Mouse (Mus musculus): ENCODE results near the gene Kcnh8. TPM values are rescaled to one million over a fixed set of nuclear protein-coding genes. Genes with fewer than 3 reads are reported as not detected.

The Kcnh8 gene
- total and polyA plus RNA-seq, 2 experiments from 2014 or later = 2.6 to 6.1 TPM

DNA sequence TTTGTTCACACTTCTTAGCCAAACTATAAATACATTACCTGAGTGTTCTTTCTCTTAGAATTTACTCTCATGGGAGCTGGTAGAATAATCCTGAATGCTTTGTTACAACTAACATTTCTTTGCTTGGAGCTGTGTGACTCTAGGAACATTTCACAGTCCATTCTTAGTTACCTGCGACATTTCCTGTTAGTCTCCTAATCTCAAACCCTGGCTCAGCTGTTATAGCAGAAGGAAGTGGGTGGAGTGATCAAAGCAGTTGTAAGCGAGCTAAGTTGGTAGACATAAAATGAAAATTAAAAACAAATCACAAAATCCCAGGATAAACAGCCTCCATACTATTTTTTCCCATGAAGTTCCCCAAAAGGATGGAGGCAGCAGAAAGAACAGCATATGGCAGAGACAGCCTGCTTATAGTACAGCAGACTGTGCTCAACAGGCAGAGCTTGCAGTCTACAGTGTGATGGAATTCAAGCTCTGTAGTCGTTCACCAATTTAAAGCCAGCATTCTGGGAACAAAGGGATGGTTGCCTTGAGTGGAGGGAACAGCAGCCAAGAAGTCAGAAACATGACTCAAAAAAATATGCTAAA, 318.1 kb downstream of the Kcnh8 start:
- H3K4me2 ChIP-seq (ENCODE audit: low read depth, low read length) = no peak overlapping the region
- no peak overlapping the region for H3K4me3 ChIP-seq (ENCODE audit: low read length)
- DNase-seq (ENCODE audit: low spot score) = no peak
- no peaks in the 10 kb centered on the region for H3K4me1 ChIP-seq (ENCODE audit: insufficient read depth, low read length)
- no peak for TF ChIP-seq CTCF (IDR thresholded peaks at IDR 0.05; ENCODE audit: low read depth)
- H3K9ac ChIP-seq (replicated peaks; ENCODE audit: low read length) = no peak overlapping the region
- no peaks in the 10 kb centered on the region for H3K36me3 ChIP-seq (ENCODE audit: insufficient read depth, low read length)
- H3K9me3 ChIP-seq (ENCODE audit: low read length) = no peaks in the 10 kb centered on the region
- no peak overlapping the region for H3K27ac ChIP-seq
- no peaks in the 10 kb centered on the region for H3K27me3 ChIP-seq (ENCODE audit: insufficient read depth, low read length)
- ATAC-seq = no peak
- WGBS = 63% methylated on average over 3 of the region's 3 CpGs

GRCm38 (mm10) chr17:52943966-52944365, 341.5 kb downstream of the Kcnh8 start:
- H3K9ac ChIP-seq (replicated peaks; ENCODE audit: low read length) = no peak overlapping the region
- ATAC-seq (no peak), DNase-seq (ENCODE audit: low spot score) (no peak)
- no peaks in the 10 kb centered on the region for H3K36me3 ChIP-seq (ENCODE audit: insufficient read depth, low read length)
- H3K27me3 ChIP-seq (ENCODE audit: insufficient read depth, low read length) = no peaks in the 10 kb centered on the region
- no peak overlapping the region for H3K4me3 ChIP-seq (ENCODE audit: low read length)
- H3K9me3 ChIP-seq (ENCODE audit: low read length) = no peaks in the 10 kb centered on the region
- H3K4me1 ChIP-seq (ENCODE audit: insufficient read depth, low read length) = no peaks in the 10 kb centered on the region
- no peak overlapping the region for H3K27ac ChIP-seq
- no peak for TF ChIP-seq CTCF (IDR thresholded peaks at IDR 0.05; ENCODE audit: low read depth)
- H3K4me2 ChIP-seq (ENCODE audit: low read depth, low read length) = no peak overlapping the region

DNA sequence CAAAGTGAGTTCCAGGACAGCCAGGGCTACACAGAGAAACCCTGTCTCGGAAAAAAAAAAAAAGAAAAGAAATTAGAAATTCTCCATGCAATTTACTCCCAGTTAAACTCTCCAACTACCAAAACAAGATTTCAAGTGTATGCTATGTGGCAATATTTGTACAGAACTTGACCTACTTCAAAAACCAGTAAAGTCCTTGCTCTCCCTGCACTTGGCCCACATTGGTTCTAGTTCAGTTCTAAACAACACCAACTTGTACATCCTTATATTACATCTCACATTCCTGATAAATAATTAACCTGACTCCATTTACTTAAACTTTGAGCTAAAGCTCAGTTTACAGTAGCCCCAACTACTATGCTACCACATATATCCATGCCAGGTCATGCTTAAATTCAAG, 370.2 kb downstream of the Kcnh8 start:
- Histone ChIP-seq H3K9me3 (ENCODE audit: low read length) (no peaks in the 10 kb centered on the region), H3K36me3 (ENCODE audit: insufficient read depth, low read length) (no peaks in the 10 kb centered on the region), H3K4me1 (ENCODE audit: insufficient read depth, low read length) (no peaks in the 10 kb centered on the region), H3K27ac (no peak overlapping the region), H3K9ac (replicated peaks; ENCODE audit: low read length) (no peak overlapping the region), H3K4me2 (ENCODE audit: low read depth, low read length) (no peak overlapping the region), H3K4me3 (ENCODE audit: low read length) (no peak overlapping the region), H3K27me3 (ENCODE audit: insufficient read depth, low read length) (no peaks in the 10 kb centered on the region)
- TF ChIP-seq CTCF (IDR thresholded peaks at IDR 0.05; ENCODE audit: low read depth) = no peak
- DNase-seq (ENCODE audit: low spot score) = no peak
- 69% methylated on average over 1 of the region's 1 CpGs for WGBS
- no peak for ATAC-seq

GRCm38 (mm10) chr17:52980958-52981357, 378.4 kb downstream of the Kcnh8 start:
- H3K9ac ChIP-seq (replicated peaks; ENCODE audit: low read length) = no peak overlapping the region
- TF ChIP-seq CTCF (IDR thresholded peaks at IDR 0.05; ENCODE audit: low read depth) = peak; percentile 42
- 91% methylated on average over 4 of the region's 4 CpGs for WGBS
- no peaks in the 10 kb centered on the region for H3K27me3 ChIP-seq (ENCODE audit: insufficient read depth, low read length)
- no peaks in the 10 kb centered on the region for H3K4me1 ChIP-seq (ENCODE audit: insufficient read depth, low read length)
- H3K9me3 ChIP-seq (ENCODE audit: low read length) = no peaks in the 10 kb centered on the region
- DNase-seq (ENCODE audit: low spot score) (peak; percentile 25), ATAC-seq (no peak)
- H3K4me2 ChIP-seq (ENCODE audit: low read depth, low read length) = no peak overlapping the region
- H3K4me3 ChIP-seq (ENCODE audit: low read length) = no peak overlapping the region
- no peak overlapping the region for H3K27ac ChIP-seq
- no peaks in the 10 kb centered on the region for H3K36me3 ChIP-seq (ENCODE audit: insufficient read depth, low read length)
